Mouse (Mus musculus) bone marrow, adult 2 months (tissue): ENCODE data around the gene Zfp112. TPM values are rescaled to one million over a fixed set of nuclear protein-coding genes. Genes with fewer than 3 reads are reported as not detected.
A peak's percentile ranks its signal among the peaks of the same experiment; 100 is the strongest.

Experiments used
- H3K27ac ChIP-seq: fragments of 200-500 bp; 2 replicates; pipeline ENCODE4 v1.5.1; 2012; ENCODE audit warnings: low read depth, mild to moderate bottlenecking, control low read depth, inconsistent platforms, low read length; ENCODE audit not compliant: control insufficient read depth, poor library complexity, insufficient read depth
- H3K4me1 ChIP-seq: fragments of 200-500 bp; 2 replicates; pipeline ENCODE4 v1.6.1; 2011; ENCODE audit warnings: low read length; ENCODE audit not compliant: control insufficient read depth, insufficient read depth
- H3K4me3 ChIP-seq: fragments of 200-500 bp; replicated peaks from 2 replicates; pipeline ENCODE3; 2011; ENCODE audit warnings: mild to moderate bottlenecking, low read depth, low read length, control low read depth; ENCODE audit not compliant: control insufficient read depth
- CTCF ChIP-seq: fragments of 200-500 bp; IDR thresholded peaks from 2 replicates; pipeline ENCODE4 v1.5.1; 2011; ENCODE audit warnings: low read length, control low read depth; ENCODE audit not compliant: control insufficient read depth, insufficient read depth
- POLR2A ChIP-seq: fragments of 200-500 bp; IDR thresholded peaks from 2 replicates; pipeline ENCODE4 v1.6.1; 2011; ENCODE audit warnings: low read depth, mild to moderate bottlenecking, control low read depth, low read length, borderline replicate concordance; ENCODE audit not compliant: control insufficient read depth
- WGBS: fragments of 180-500 bp; shearing (Covaris S2); methylation state at CpG from one replicate; pipeline ENCODE4 v1.1.7; 2018; 5-methylcytosine and 5-hydroxymethylcytosine counted together
- polyA plus RNA-seq: library from polyadenylated mRNA; stranded (reverse); fragments of >200 nt; gene quantifications from 2 replicates; pipeline ENCODE4 v1.2.4, GENCODE M21; 2011; ENCODE audit warnings: low replicate concordance; ENCODE audit not compliant: missing spikeins, insufficient read depth, insufficient read length

The Zfp112 gene
- polyA plus RNA-seq, 1 experiment: 0.65 TPM

GRCm38 (mm10) chr7:24105144-24105703 is 6.9 kb upstream of the Zfp112 start:
- Histone ChIP-seq H3K4me1 (no peaks in the 10 kb centered on the region), H3K27ac (no peak overlapping the region), H3K4me3 (no peak overlapping the region)
- WGBS: 90% methylated on average over 18 of the region's 18 CpGs
- TF ChIP-seq POLR2A: no peak
- no peak for TF ChIP-seq CTCF

DNA sequence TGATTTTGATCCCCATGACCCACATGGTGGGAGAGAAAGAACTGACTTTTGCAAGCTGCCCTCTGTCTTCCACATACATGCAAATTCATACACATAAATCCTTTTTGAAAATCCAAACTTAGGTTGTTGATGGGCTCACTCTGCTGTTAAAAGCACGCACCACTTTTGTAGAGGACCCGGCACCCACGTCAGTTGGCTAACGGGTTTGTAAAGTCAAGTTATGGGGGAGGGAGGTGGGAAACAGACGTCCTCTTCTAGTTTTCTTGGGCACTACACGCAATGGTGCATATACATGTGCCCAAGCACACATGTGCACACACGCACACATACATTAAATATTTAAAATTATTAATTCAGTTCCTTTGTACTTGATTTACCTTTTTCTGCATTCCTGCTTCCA is 1.3 kb upstream of the Zfp112 start:
- H3K4me1 ChIP-seq: no peaks in the 10 kb centered on the region
- WGBS: 93% methylated on average over 7 of the region's 7 CpGs
- H3K4me3 ChIP-seq: no peak overlapping the region
- no peak overlapping the region for H3K27ac ChIP-seq
- no peak for TF ChIP-seq CTCF
- TF ChIP-seq POLR2A: no peak

- Histone ChIP-seq H3K4me1 (no peaks in the 10 kb centered on the region), H3K27ac (no peak overlapping the region), H3K4me3 (no peak overlapping the region)
- TF ChIP-seq CTCF (no peak), POLR2A (no peak)
- 54% methylated on average over 9 of the region's 9 CpGs for WGBS
Measured at GRCm38 (mm10) chr7:24111772-24112155, 350 bp upstream of the Zfp112 start.

- 26% methylated on average over 12 of the region's 12 CpGs for WGBS
- H3K27ac ChIP-seq: no peak overlapping the region
Measured at GRCm38 (mm10) chr7:24113001-24113400, 887 bp downstream of the Zfp112 start.

DNA sequence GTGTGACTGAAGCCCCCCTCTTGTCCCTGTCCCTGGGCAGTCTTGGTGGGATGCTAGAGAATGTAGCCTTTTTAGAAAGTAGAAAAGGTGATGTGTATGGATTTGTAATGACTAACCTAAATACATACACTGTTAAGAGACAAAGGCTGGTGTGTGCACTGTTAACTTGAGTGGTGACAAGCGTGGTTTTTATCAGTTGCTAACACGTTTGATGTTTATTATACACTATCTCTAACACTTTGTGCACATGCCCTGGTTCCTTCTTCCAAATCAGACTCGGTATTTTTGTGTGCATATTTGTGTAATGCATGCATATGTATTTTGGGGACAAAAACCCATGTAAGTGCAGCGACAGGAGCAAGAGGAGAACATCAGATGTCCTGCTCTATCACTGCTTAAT is 4.5 kb downstream of the Zfp112 start:
- TF ChIP-seq CTCF: no peak
- TF ChIP-seq POLR2A: no peak
- Histone ChIP-seq H3K27ac (no peak overlapping the region), H3K4me3 (no peak overlapping the region), H3K4me1 (no peaks in the 10 kb centered on the region)
- 64% methylated on average over 4 of the region's 4 CpGs for WGBS

More at GRCm38 (mm10) chr7:24113001-24113400, 887 bp downstream of the Zfp112 start:
- Histone ChIP-seq H3K4me3 (no peak overlapping the region), H3K4me1 (no peaks in the 10 kb centered on the region)
- TF ChIP-seq CTCF (no peak), POLR2A (no peak)

GRCm38 (mm10) chr7:24133425-24133995 is 21.4 kb downstream of the Zfp112 start:
- Histone ChIP-seq H3K4me3 (peak overlapping the region; percentile 87), H3K27ac (no peak overlapping the region), H3K4me1 (peaks cover 1% of the 10 kb centered on the region; the same call in 1 of the 2 replicates)
- TF ChIP-seq POLR2A (no peak), CTCF (no peak)
- 20% methylated on average over 6 of the region's 6 CpGs for WGBS

DNA sequence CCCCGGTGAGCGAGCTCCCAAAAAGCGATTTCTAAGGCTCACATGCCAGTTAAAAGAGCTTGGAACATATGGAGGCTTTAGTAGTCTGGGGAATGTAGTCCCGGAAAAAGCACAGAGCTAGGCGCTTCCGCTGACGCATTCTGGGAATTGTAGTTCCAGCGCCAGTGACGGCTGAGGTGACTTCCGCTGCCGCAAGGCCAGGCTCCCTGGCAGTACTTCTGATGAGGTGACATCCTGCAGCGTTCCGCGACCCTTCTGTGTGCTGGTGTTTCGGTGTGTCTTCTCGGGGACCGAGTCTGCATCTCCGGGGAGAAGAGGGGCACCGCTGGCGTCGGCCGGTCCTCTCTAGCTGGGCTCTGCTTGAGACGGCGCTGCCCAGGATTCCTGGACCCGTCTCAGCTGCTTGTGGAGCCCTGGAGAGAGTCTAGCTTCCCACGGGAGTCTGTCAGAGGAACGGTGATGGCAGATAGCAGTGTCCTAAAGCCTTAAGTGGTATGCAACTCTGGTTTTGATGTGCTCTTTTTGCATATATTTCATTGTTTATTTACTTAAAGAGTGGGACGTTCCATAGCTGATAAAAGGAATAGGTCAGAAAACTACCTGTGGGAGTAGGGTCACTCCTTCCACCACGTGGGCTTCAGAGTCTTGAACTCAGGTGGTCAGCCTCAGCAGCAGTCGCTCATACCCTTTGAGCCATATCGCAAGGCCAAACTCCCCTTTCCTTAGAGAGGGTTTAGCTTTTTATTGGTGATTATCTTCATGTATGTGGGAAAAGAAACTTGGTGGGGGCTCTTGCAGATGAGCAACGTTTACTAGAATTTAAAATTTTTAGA is 22.1 kb downstream of the Zfp112 start, which contains the start of gene Zfp235:
Zfp235 (plus strand) TSS at position 174 of the 833 bp plus-strand sequence.
- TF ChIP-seq CTCF: no peak
- peak; percentile 77; the same call in 1 of the 2 replicates for TF ChIP-seq POLR2A
- Histone ChIP-seq H3K4me3 (peak within 1 kb of the TSS; percentile 87), H3K4me1 (peaks cover 1% of the 10 kb centered on the region; the same call in 1 of the 2 replicates), H3K27ac (no peak within 1 kb of the TSS)
- WGBS: 3% methylated on average over 32 of the region's 32 CpGs

DNA sequence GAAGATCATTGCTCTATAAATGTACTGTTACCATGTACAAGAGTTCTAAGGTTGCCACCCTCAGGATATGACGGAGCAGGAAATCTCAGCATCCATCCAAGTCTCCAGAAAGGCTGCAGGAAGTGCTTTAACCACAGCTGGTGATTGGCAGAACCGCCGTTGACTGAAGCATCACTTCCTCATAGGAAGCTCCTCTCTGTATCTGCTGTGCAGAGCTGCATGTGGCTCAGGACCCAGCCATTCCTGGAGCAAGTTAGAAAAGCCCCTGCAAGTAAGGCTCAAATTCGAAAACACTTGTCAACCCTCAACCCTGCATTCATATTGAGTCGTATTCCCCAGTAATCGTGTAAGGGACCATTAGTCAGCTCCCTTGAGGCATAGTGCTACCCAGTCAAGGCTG is 30.5 kb downstream of the Zfp112 start:
- TF ChIP-seq CTCF (no peak), POLR2A (no peak)
- H3K4me3 ChIP-seq: no peak overlapping the region
- no peaks in the 10 kb centered on the region for H3K4me1 ChIP-seq
- H3K27ac ChIP-seq: no peak overlapping the region
- WGBS: 23% methylated on average over 6 of the region's 6 CpGs
